Mouse (Mus musculus) embryonic facial prominence, embryonic 11.5 days (tissue): Measurements from ENCODE around the gene Catsperz. TPM values are rescaled to one million over a fixed set of nuclear protein-coding genes. Genes with fewer than 3 reads are reported as not detected.

Source experiments
- ATAC-seq: fragments of 200-750 bp; cut with Nextera tagmentation; replicated peaks from 2 replicates; pipeline ENCODE4 v1.8.0; 2017; ENCODE audit warnings: low read depth; ENCODE audit not compliant: insufficient number of reproducible peaks, low FRiP score, low TSS enrichment
- DNase-seq: peaks from one replicate; pipeline ENCODE4 v3.0.0-alpha.2; 2015; ENCODE audit warnings: low spot score
- H3K27ac ChIP-seq: fragments of 300-500 bp; sonication (generic); replicated peaks from 2 replicates; pipeline ENCODE4 v1.5.1; 2014; ENCODE audit warnings: mild to moderate bottlenecking, low read depth, low read length, control low read depth
- H3K27me3 ChIP-seq: fragments of 300-500 bp; sonication (generic); 2 replicates; pipeline ENCODE4 v1.6.1; 2014; ENCODE audit warnings: mild to moderate bottlenecking, low read length, moderate library complexity, mixed read lengths; ENCODE audit not compliant: control insufficient read depth, insufficient read depth
- H3K36me3 ChIP-seq: fragments of 300-500 bp; sonication (generic); replicated peaks from 2 replicates; pipeline ENCODE4 v1.6.1; 2014; ENCODE audit warnings: low read depth, mild to moderate bottlenecking, low read length, moderate library complexity, mixed read lengths; ENCODE audit not compliant: control insufficient read depth, insufficient read depth
- H3K4me1 ChIP-seq: fragments of 300-500 bp; sonication (generic); 2 replicates; pipeline ENCODE4 v1.6.1; 2014; ENCODE audit warnings: low read length, mixed read lengths; ENCODE audit not compliant: control insufficient read depth, insufficient read depth
- H3K4me2 ChIP-seq: fragments of 300-500 bp; sonication (generic); 2 replicates; pipeline ENCODE4 v1.6.1; 2014; ENCODE audit warnings: low read depth, mild to moderate bottlenecking, control low read depth, low read length, moderate library complexity
- H3K4me3 ChIP-seq: fragments of 300-500 bp; sonication (generic); 2 replicates; pipeline ENCODE4 v1.5.1; 2014; ENCODE audit warnings: low read depth, low read length, control low read depth
- H3K9ac ChIP-seq: fragments of 300-500 bp; sonication (generic); replicated peaks from 2 replicates; pipeline ENCODE4 v1.6.1; 2014; ENCODE audit warnings: mild to moderate bottlenecking, control low read depth, low read length
- H3K9me3 ChIP-seq: fragments of 300-500 bp; sonication (generic); replicated peaks from 2 replicates; pipeline ENCODE4 v1.6.1; 2016; ENCODE audit warnings: mild to moderate bottlenecking, low read length, inconsistent platforms, mixed read lengths; ENCODE audit not compliant: control insufficient read depth
- WGBS: fragments of 180-500 bp; shearing (Covaris S2); extraction: QIAGEN DNeasy Blood & Tissue Kit; methylation state at CpG from one replicate; pipeline ENCODE4 v1.1.7; 2014; 5-methylcytosine and 5-hydroxymethylcytosine counted together
- polyA plus RNA-seq: library from polyadenylated mRNA; unstranded; fragments of >200 nt; fragmentation: Nextera tagmentation; extraction: Ambion mirVana; gene quantifications from 2 replicates; pipeline ENCODE4 v1.2.1, GENCODE M21; 2014

The Catsperz gene
- polyA plus RNA-seq, 1 experiment from 2014 or later: 1.9 TPM

- Histone ChIP-seq H3K4me3 (peak within 1 kb of the TSS; percentile 29), H3K4me1 (no peaks in the 10 kb centered on the region; the same call in 1 of the 2 replicates), H3K36me3 (no peaks in the 10 kb centered on the region), H3K27ac (no peak within 1 kb of the TSS), H3K4me2 (peak within 1 kb of the TSS; percentile 63), H3K9ac (peak within 1 kb of the TSS; percentile 37), H3K27me3 (peaks cover 54% of the 10 kb centered on the region), H3K9me3 (no peaks in the 10 kb centered on the region)
- DNase-seq: no peak
- ATAC-seq: no peak
- WGBS: 7% methylated on average over 23 of the region's 23 CpGs
Observed at GRCm38 (mm10) chr19:6934195-6934977, 9.2 kb upstream of the Catsperz start, which contains the start of gene Kcnk4. TSS of gene Kcnk4 (minus strand) at chr19:6934515.

GRCm38 (mm10) chr19:6933436-6934194 is 8.4 kb upstream of the Catsperz start:
- DNase-seq (no peak), ATAC-seq (peak; percentile 29; the same call in 1 of the 2 replicates)
- H3K9ac ChIP-seq: peak overlapping the region; percentile 37
- peaks cover 59% of the 10 kb centered on the region for H3K27me3 ChIP-seq
- WGBS: 4% methylated on average over 58 of the region's 58 CpGs
- H3K36me3 ChIP-seq: no peaks in the 10 kb centered on the region
- no peak overlapping the region for H3K27ac ChIP-seq
- no peaks in the 10 kb centered on the region; the same call in 1 of the 2 replicates for H3K4me1 ChIP-seq
- peak overlapping the region; percentile 29 for H3K4me3 ChIP-seq
- no peaks in the 10 kb centered on the region for H3K9me3 ChIP-seq
- peak overlapping the region; percentile 63 for H3K4me2 ChIP-seq

GRCm38 (mm10) chr19:6933102-6933435 is 7.9 kb upstream of the Catsperz start:
- H3K9ac ChIP-seq: no peak overlapping the region
- H3K27ac ChIP-seq: no peak overlapping the region
- no peak overlapping the region for H3K4me2 ChIP-seq
- H3K9me3 ChIP-seq: no peaks in the 10 kb centered on the region
- DNase-seq (no peak), ATAC-seq (no peak)
- no peaks in the 10 kb centered on the region; the same call in 1 of the 2 replicates for H3K4me1 ChIP-seq
- no peak overlapping the region for H3K4me3 ChIP-seq
- H3K27me3 ChIP-seq: peaks cover 62% of the 10 kb centered on the region
- H3K36me3 ChIP-seq: no peaks in the 10 kb centered on the region
- 12% methylated on average over 4 of the region's 4 CpGs for WGBS

- no peak overlapping the region for H3K4me2 ChIP-seq
- WGBS: 54% methylated on average over 1 of the region's 1 CpGs
- H3K4me3 ChIP-seq: no peak overlapping the region
- H3K36me3 ChIP-seq: no peaks in the 10 kb centered on the region
- ATAC-seq (no peak), DNase-seq (no peak)
- no peaks in the 10 kb centered on the region for H3K9me3 ChIP-seq
- H3K4me1 ChIP-seq: no peaks in the 10 kb centered on the region; the same call in 1 of the 2 replicates
- no peak overlapping the region for H3K27ac ChIP-seq
- H3K27me3 ChIP-seq: peaks cover 73% of the 10 kb centered on the region
- H3K9ac ChIP-seq: no peak overlapping the region
Observed at GRCm38 (mm10) chr19:6932018-6932417, 6.8 kb upstream of the Catsperz start.

- Histone ChIP-seq H3K36me3 (no peaks in the 10 kb centered on the region), H3K4me1 (peaks cover 3% of the 10 kb centered on the region; the same call in 1 of the 2 replicates), H3K4me2 (no peak overlapping the region), H3K27ac (no peak overlapping the region), H3K9ac (no peak overlapping the region), H3K4me3 (no peak overlapping the region), H3K9me3 (peaks cover 3% of the 10 kb centered on the region; the same call in 1 of the 2 replicates), H3K27me3 (peaks cover 80% of the 10 kb centered on the region)
- DNase-seq: no peak
- no peak for ATAC-seq
- WGBS: 0% methylated on average over 2 of the region's 2 CpGs
Observed at GRCm38 (mm10) chr19:6931002-6931401, 5.8 kb upstream of the Catsperz start.

GRCm38 (mm10) chr19:6928080-6928479 is 2.9 kb upstream of the Catsperz start:
- no peak for DNase-seq
- 14% methylated on average over 9 of the region's 9 CpGs for WGBS
- no peak for ATAC-seq
- no peaks in the 10 kb centered on the region for H3K36me3 ChIP-seq
- H3K4me2 ChIP-seq: no peak overlapping the region
- no peak overlapping the region for H3K4me3 ChIP-seq
- peaks cover 3% of the 10 kb centered on the region; the same call in 1 of the 2 replicates for H3K9me3 ChIP-seq
- H3K27me3 ChIP-seq: peaks cover 78% of the 10 kb centered on the region
- H3K27ac ChIP-seq: no peak overlapping the region
- H3K9ac ChIP-seq: no peak overlapping the region; the same call in 1 of the 2 replicates
- 0 out of 2 replicates have a peak, but pooled peaks cover 4% of the 10 kb centered on the region for H3K4me1 ChIP-seq

- 0 out of 2 replicates have a peak, but pooled peaks cover 4% of the 10 kb centered on the region for H3K4me1 ChIP-seq
Observed at GRCm38 (mm10) chr19:6926559-6927255, 1.5 kb upstream of the Catsperz start.

More at GRCm38 (mm10) chr19:6926559-6927255, 1.5 kb upstream of the Catsperz start:
- peak; percentile 61 for DNase-seq
- peaks cover 3% of the 10 kb centered on the region; the same call in 1 of the 2 replicates for H3K9me3 ChIP-seq
- peak overlapping the region; percentile 18 for H3K4me3 ChIP-seq
- no peak for ATAC-seq
- peak overlapping the region; percentile 37 for H3K4me2 ChIP-seq
- no peak overlapping the region for H3K27ac ChIP-seq
- 11% methylated on average over 26 of the region's 26 CpGs for WGBS
- H3K27me3 ChIP-seq: peaks cover 68% of the 10 kb centered on the region
- no peaks in the 10 kb centered on the region for H3K36me3 ChIP-seq
- H3K9ac ChIP-seq: no peak overlapping the region; the same call in 1 of the 2 replicates
